Mouse (Mus musculus): Measurements from ENCODE around the gene Egfl7.

DNA sequence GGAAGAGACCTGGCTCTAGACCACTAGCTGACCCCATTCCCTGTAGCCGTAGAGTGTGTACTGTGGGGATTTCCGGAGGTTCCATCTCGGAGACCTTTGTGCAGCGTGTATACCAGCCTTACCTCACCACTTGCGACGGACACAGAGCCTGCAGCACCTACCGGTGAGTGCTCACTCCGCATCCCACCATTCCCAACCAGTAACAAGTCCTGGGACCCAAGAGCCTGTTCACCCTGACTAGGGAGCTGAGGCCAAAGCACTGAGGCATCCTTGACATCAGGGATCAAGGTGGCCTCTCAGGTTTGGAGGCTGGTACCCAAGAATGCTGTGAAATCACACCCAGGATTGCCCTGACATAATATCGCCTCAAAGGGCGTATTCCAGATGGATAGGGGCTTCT lies 9.5 kb downstream of the Egfl7 start:
- no peak for TF ChIP-seq POLR2A (IDR thresholded peaks at IDR 0.05; ENCODE audit: control insufficient read depth, extremely low read depth, insufficient read depth, low read length, poor library complexity)
- TF ChIP-seq CTCF (IDR thresholded peaks at IDR 0.05; ENCODE audit: borderline replicate concordance, control insufficient read depth, extremely low read depth, insufficient read depth, low read length, poor library complexity): no peak

Data from thymus, adult 2 months (tissue).